Mouse (Mus musculus): ENCODE data around the gene Mrpl22. TPM values are rescaled to one million over a fixed set of nuclear protein-coding genes. Genes with fewer than 3 reads are reported as not detected.
A peak's percentile ranks its signal among the peaks of the same experiment; 100 is the strongest.
"Not testable (repeated sequence)": the region's sequence is repeated elsewhere in the genome, so short reads cannot be mapped to it uniquely, and the experiment has no call there.

The Mrpl22 gene
- total and polyA plus RNA-seq, 3 experiments: 33.4 to 89.2 (median 83.9) TPM

GRCm38 (mm10) chr11:58180756-58181155, 9.3 kb downstream of the Mrpl22 start:
- DNase-seq: no peak

DNA sequence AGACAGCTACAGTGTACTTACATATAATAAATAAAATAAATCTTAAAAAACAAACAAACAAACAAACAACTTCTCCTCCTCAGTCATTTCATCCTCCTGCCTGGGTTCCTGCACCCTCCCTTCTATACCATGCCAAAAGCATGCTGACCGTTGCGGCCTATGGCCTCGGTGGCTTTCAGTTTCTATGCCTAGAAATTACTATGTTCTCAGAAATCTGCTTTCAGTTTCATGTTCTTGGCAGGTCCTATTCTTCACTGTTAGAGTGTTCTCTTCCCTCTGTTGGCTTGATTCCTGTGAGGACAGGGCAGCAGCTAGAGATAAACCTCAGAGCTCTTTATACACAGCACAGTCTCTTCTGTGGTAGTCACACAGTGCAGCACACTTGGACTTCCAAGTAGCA, 12.1 kb downstream of the Mrpl22 start:
- no peak for DNase-seq

GRCm38 (mm10) chr11:58189675-58190074, 18.2 kb downstream of the Mrpl22 start:
- no peak for DNase-seq

DNA sequence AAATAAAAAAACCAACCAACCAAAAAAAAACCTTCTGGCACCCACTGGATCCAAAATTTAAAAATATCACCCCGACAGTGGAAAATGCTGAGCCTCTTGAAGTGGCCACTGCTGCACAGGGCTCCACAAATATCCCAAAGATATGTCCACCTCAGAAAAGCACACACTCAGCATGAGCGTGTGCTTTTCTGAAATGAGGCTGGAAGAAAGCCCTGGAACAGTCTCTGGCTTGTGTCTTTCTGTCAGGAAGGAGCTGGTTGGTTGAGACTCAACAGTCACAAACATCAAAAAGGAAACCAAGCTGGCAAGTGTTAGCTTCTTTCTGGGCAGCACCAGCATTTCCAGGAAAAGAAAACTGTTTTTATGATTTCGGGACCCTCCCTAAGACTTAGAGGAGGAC, 21.9 kb downstream of the Mrpl22 start:
- DNase-seq: no peak

DNA sequence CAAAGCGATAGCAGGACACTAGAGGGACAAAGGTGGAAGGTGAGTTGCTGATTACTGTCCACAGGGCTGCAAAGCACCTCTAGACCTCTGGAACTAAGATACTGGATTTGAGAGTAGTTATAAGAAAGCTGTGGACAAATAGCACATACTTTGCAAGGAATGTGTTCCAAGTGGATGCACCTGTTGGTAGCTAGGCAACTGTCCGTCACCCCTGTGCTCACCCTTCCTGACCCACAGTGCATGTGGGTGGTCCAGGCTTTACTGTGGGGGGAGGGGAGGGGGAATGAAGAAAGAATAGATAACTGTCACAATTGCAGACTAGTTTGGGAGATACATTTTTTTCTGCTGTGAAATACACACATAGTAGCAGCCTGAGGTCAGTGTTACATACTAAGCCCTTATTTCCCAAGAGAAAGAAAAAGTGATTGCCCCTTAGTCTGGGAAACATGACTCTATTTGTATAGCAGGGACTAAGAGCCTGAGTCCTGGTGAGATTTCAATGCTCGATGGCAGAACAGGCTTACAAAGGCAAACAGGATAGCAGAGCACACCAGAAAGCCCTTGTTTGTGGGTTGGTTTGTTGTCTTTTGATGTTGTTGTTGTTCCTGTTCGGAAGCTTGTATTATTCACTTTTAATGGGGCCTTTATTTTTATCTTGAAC, 22.5 kb downstream of the Mrpl22 start:
- DNase-seq: no peak

- no peak for DNase-seq
These were observed 27.2 kb downstream of the Mrpl22 start for GRCm38 (mm10) chr11:58198663-58199062.

DNA sequence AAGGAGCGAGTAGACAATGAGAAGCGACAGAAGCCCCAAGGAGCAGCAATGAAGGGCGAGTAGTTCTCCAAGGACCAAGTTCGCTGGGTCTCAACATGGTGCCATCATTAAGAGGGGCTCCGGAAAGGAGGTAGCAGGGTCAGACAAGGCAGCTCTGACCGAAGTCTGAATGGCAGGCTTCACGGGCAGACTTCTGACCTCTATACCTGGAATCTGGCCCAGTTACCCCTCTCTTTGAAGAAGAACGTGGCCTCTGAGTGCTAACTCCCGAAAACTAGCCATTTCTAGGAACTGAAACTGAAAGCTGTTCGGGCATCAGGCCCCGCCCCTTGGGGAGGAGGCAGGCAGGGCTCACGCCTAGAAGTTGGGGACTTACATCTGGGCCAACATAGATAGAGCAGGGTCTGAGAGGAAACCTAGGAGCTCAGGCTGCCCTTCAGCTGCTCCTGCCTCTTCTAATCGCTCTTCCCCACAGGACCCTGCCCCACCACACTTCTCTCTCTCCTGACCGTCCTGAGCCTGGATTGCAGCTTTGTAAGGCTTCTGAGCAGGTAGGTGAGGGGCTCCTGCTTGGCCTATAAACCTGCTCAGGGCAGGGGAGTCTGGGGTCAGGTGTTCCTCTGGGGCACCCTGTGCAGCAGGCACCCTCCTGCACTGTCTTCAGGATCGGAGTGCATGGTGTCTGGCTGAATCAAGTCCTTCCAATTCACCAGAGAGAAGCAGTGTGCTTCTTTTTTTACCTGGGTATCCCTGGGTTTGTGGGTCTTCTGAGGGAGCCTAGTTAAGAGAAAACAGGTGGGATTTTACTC, 28.0 kb downstream of the Mrpl22 start, which contains the start of the genes Igtp and Irgm2:
TSS of gene Igtp (plus strand) at position 328 of the 809 bp plus-strand sequence.
TSS of gene Irgm2 (plus strand) at position 390 of the 809 bp plus-strand sequence.
- DNase-seq: peak; percentile 90

GRCm38 (mm10) chr11:58200226-58200625, 28.8 kb downstream of the Mrpl22 start:
- DNase-seq: no peak

- no peak for DNase-seq
These were observed 29.6 kb downstream of the Mrpl22 start for GRCm38 (mm10) chr11:58201052-58201451.

- DNase-seq: no peak
These were observed 38.9 kb downstream of the Mrpl22 start for GRCm38 (mm10) chr11:58210321-58210886.

DNA sequence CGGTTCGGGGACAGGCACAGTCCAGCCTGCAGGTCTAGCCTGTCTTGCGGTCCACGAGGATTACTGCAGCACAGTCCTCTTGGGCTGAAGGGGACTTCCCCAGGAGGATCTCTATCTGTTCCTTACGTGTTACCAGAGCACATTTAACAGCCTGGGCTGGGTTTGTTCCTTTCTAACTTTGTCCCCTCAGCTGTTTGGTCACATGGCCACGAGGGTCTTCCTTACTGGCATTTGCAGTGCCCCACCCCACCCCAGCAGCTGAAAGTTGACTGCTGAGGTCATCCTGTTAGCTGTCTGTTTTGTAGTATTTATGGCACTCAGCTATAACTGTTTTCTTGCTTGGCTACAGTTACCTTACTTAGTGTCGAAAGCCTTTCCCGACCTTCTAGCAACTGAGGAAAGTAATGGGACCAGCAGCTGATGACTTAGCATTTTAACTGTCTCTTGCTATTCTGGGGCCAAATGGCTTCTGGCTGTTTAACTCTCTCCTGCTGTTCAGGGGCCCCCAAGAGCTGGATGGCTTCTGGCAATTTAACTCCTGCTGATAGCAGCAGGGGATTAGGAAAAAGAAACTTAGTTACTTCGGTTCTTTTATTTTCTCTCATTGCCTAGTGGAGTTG, 39.7 kb downstream of the Mrpl22 start:
- no peak for DNase-seq

- DNase-seq: no peak
These were observed 40.2 kb downstream of the Mrpl22 start for GRCm38 (mm10) chr11:58211682-58212067.

GRCm38 (mm10) chr11:58213673-58214342, 42.3 kb downstream of the Mrpl22 start:
- no peak for DNase-seq

DNA sequence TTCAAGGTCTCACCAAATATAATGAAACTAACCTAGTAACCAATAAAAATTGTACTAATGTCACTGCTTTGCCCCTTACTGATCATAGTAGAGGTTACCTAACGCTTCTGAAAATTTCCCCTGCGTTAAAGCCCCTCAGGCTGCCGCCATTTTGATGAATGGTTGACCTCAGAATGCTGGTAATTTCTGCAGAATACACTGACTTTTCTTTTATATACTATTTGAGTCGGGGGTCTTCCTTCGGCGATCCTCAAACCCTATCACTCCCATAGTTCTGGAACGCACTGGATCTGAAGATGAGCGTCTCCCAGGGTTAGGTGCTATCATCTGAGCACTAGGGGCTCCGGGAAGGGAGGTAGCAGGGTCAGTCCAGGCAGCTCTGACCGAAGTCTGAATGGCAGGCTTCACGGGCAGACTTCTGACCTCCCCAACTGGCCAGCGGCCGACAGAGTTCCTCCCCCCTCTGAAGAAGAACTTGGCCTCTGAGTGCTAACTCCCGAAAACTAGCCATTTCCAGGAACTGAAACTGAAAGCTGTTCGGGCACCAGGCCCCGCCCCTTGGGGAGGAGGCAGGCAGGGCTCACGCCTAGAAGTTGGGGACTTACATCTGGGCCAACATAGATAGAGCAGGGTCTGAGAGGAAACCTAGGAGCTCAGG, 43.1 kb downstream of the Mrpl22 start:
- peak; percentile 94 for DNase-seq

GRCm38 (mm10) chr11:58215049-58215430, 43.6 kb downstream of the Mrpl22 start:
- DNase-seq: not testable (repeated sequence)

DNA sequence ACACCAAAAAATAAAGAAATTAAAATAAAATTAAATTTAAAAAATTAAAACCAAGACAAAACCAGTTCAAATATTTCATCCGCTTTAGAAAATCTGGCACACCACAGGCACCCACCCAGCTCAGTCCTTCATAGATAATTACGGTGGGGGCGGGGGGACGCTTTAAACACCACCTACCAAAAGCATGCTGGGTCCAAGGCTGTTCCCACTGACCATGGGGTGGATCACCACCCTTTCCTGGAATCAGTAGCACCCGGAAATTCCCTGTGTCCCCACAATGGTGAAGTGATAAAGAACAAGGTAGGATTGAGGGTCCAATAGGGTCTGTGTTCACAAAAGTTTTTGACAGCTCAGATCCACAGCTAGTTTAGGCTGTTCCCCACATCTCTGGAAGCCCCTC, 44.4 kb downstream of the Mrpl22 start:
- no peak for DNase-seq

DNA sequence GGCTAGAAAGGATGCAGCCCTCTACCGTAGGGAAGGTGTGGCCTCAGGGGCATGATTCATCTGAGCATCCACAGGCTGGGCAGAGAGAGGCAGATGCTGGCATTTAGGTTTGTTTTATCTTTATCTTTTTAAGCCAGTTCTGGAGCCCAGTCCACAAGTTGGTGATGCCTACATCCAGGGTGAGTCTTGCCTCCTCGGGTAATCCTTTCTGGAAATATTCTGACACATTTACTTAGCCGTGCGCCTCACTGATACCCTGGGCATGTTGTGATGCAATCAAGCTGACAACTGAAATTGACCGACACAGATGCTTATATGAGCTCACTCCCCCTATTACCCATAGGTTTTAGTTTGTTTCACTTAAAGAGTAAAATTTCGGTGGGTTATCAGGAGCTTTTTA, 45.4 kb downstream of the Mrpl22 start:
- DNase-seq: no peak

DNA sequence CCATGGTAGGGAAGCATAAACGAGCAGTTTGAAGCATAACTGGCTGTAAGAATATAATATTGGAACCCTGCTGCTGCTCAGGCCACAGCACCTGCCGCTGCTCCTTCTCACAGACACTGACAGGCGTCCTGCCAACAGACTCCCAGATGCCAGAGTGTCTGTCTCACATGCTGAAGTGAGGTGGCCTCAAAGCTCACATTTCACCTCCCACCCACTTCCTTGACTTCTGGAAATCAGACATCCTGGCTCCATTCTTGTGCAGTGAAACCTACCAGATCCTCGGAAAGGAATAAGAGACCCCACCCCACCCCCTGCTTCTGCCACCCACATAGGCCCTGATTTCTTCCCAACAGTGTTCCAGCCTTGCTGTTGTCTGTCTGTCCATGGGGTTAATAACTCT, 52.3 kb downstream of the Mrpl22 start:
- no peak for DNase-seq

- DNase-seq: peak; percentile 36
These were observed 52.9 kb downstream of the Mrpl22 start for GRCm38 (mm10) chr11:58224313-58224712.

GRCm38 (mm10) chr11:58224872-58225271, 53.4 kb downstream of the Mrpl22 start:
- not testable (repeated sequence) for DNase-seq

DNA sequence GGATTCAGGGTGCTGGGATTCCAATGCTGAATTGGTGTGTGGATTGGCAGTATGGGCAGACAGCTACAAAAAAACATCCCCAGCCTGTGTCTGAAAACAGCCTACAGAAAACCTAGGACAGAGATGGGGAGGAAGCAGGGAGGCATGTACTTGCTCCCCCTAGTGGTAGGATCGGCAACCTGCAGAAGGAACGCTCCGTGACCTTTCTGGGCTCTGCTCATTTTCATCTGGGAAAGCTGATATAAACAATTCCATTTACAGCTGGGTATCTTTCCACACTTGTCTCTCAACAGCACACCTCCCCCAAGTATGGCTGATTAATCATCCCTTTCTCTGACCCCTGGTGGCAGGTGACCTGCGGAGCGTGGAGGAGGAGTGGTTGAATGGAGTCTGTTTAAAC, 54.2 kb downstream of the Mrpl22 start:
- DNase-seq: peak; percentile 79

- no peak for DNase-seq
These were observed 55.0 kb downstream of the Mrpl22 start for GRCm38 (mm10) chr11:58226425-58226824.
